Mouse (Mus musculus) limb, embryonic 14.5 days (tissue): ENCODE data around the gene Ptpn1. TPM values are rescaled to one million over a fixed set of nuclear protein-coding genes. Genes with fewer than 3 reads are reported as not detected.

Experiments
- ATAC-seq: fragments of 200-750 bp; cut with Nextera tagmentation; 2 replicates; pipeline ENCODE4 v1.8.0; 2017; ENCODE audit warnings: low read depth, moderate number of reproducible peaks, moderate TSS enrichment; ENCODE audit not compliant: low FRiP score
- DNase-seq: peaks from one replicate; pipeline ENCODE4 v3.0.0-alpha.2; 2015; ENCODE audit warnings: low spot score
- H3K27ac ChIP-seq: fragments of 300-500 bp; sonication (generic); replicated peaks from 2 replicates; pipeline ENCODE4 v1.5.1; 2014; ENCODE audit warnings: low read depth, mild to moderate bottlenecking, low read length, moderate library complexity, mixed read lengths
- H3K27me3 ChIP-seq: fragments of 300-500 bp; sonication (generic); 2 replicates; pipeline ENCODE4 v1.6.1; 2014; ENCODE audit warnings: low read length, mixed read lengths; ENCODE audit not compliant: control insufficient read depth, insufficient read depth
- H3K36me3 ChIP-seq: fragments of 300-500 bp; sonication (generic); 2 replicates; pipeline ENCODE4 v1.6.1; 2014; ENCODE audit warnings: mild to moderate bottlenecking, low read length, moderate library complexity, mixed read lengths; ENCODE audit not compliant: control insufficient read depth, insufficient read depth
- H3K4me1 ChIP-seq: fragments of 300-500 bp; sonication (generic); 2 replicates; pipeline ENCODE4 v1.6.1; 2014; ENCODE audit warnings: antibody characterized with exemption, low read length, mixed read lengths; ENCODE audit not compliant: control insufficient read depth, insufficient read depth
- H3K4me2 ChIP-seq: fragments of 300-500 bp; sonication (generic); replicated peaks from 2 replicates; pipeline ENCODE4 v1.6.1; 2014; ENCODE audit warnings: low read depth, mild to moderate bottlenecking, low read length, moderate library complexity; ENCODE audit not compliant: severe bottlenecking
- H3K4me3 ChIP-seq: fragments of 300-500 bp; sonication (generic); replicated peaks from 2 replicates; pipeline ENCODE4 v1.5.1; 2014; ENCODE audit warnings: low read length
- H3K9ac ChIP-seq: fragments of 300-500 bp; sonication (generic); 2 replicates; pipeline ENCODE4 v1.6.1; 2014; ENCODE audit warnings: mild to moderate bottlenecking, low read depth, low read length, moderate library complexity; ENCODE audit not compliant: severe bottlenecking
- H3K9me3 ChIP-seq: fragments of 300-500 bp; sonication (generic); 2 replicates; pipeline ENCODE4 v1.6.1; 2016; ENCODE audit warnings: low read length; ENCODE audit not compliant: control insufficient read depth
- POLR2A ChIP-seq: fragments of 200-500 bp; IDR thresholded peaks from 2 replicates; pipeline ENCODE4 v1.8.0; 2012; ENCODE audit warnings: inconsistent platforms, mild to moderate bottlenecking, moderate library complexity, borderline replicate concordance; ENCODE audit not compliant: insufficient read depth, insufficient read length; ENCODE audit errors: extremely low read depth
- WGBS: fragments of 180-500 bp; shearing (Covaris S2); extraction: QIAGEN DNeasy Blood & Tissue Kit; methylation state at CpG from one replicate; pipeline ENCODE4 v1.1.7; 2014; 5-methylcytosine and 5-hydroxymethylcytosine counted together
- polyA plus RNA-seq, 2 experiments: library from polyadenylated mRNA; depleted of rRNA in 1 of 2; stranded (reverse) in 1 of 2; unstranded in 1 of 2; fragments of >200 nt; fragmentation: Nextera tagmentation in 1 of 2; extraction: Ambion mirVana in 1 of 2; gene quantifications; 2 replicates each; pipeline versions ENCODE4 v1.2.1 to v1.2.3; 2012 to 2014

Gene Ptpn1
- polyA plus RNA-seq, 2 experiments: 27.3 to 41.5 TPM

- no peak overlapping the region for H3K4me3 ChIP-seq
- WGBS: 74% methylated on average over 3 of the region's 3 CpGs
- no peak overlapping the region for H3K27ac ChIP-seq
- no peaks in the 10 kb centered on the region for H3K27me3 ChIP-seq
- no peaks in the 10 kb centered on the region for H3K9me3 ChIP-seq
- H3K4me2 ChIP-seq: no peak overlapping the region
- no peak for ATAC-seq
- H3K36me3 ChIP-seq: 0 out of 2 replicates have a peak, but pooled peaks cover 3% of the 10 kb centered on the region
- H3K9ac ChIP-seq: no peak overlapping the region
- DNase-seq: no peak
- TF ChIP-seq POLR2A: no peak
- H3K4me1 ChIP-seq: peaks cover 33% of the 10 kb centered on the region
Measured at GRCm38 (mm10) chr2:167935956-167936355, 4.1 kb downstream of the Ptpn1 start.

GRCm38 (mm10) chr2:167938786-167939185, 6.9 kb downstream of the Ptpn1 start:
- no peak overlapping the region for H3K4me3 ChIP-seq
- DNase-seq: no peak
- H3K9me3 ChIP-seq: no peaks in the 10 kb centered on the region
- peaks cover 40% of the 10 kb centered on the region for H3K4me1 ChIP-seq
- H3K36me3 ChIP-seq: 0 out of 2 replicates have a peak, but pooled peaks cover 3% of the 10 kb centered on the region
- H3K4me2 ChIP-seq: no peak overlapping the region
- no peaks in the 10 kb centered on the region for H3K27me3 ChIP-seq
- 0 out of 2 replicates have a peak overlapping the region, but pooled peaks have one; percentile 8 for H3K9ac ChIP-seq
- H3K27ac ChIP-seq: no peak overlapping the region
- no peak for TF ChIP-seq POLR2A
- WGBS: 69% methylated on average over 3 of the region's 3 CpGs
- ATAC-seq: no peak

- Histone ChIP-seq H3K4me3 (no peak overlapping the region), H3K4me1 (peaks cover 37% of the 10 kb centered on the region), H3K27me3 (no peaks in the 10 kb centered on the region), H3K4me2 (no peak overlapping the region), H3K27ac (no peak overlapping the region), H3K36me3 (0 out of 2 replicates have a peak, but pooled peaks cover 3% of the 10 kb centered on the region), H3K9ac (0 out of 2 replicates have a peak overlapping the region, but pooled peaks have one; percentile 8), H3K9me3 (no peaks in the 10 kb centered on the region)
- WGBS: 24% methylated on average over 4 of the region's 4 CpGs
- ATAC-seq: no peak
- no peak for DNase-seq
- no peak for TF ChIP-seq POLR2A
Measured at GRCm38 (mm10) chr2:167939204-167939603, 7.3 kb downstream of the Ptpn1 start.

GRCm38 (mm10) chr2:167939632-167940399, 8.0 kb downstream of the Ptpn1 start:
- Histone ChIP-seq H3K4me2 (no peak overlapping the region), H3K9ac (peak overlapping the region; percentile 12; the same call in 1 of the 2 replicates), H3K4me1 (peaks cover 43% of the 10 kb centered on the region), H3K27me3 (no peaks in the 10 kb centered on the region), H3K9me3 (no peaks in the 10 kb centered on the region), H3K27ac (no peak overlapping the region), H3K4me3 (no peak overlapping the region), H3K36me3 (0 out of 2 replicates have a peak, but pooled peaks cover 3% of the 10 kb centered on the region)
- ATAC-seq (0 out of 2 replicates have a peak, but pooled peaks have one; percentile 11), DNase-seq (no peak)
- no peak for TF ChIP-seq POLR2A
- 41% methylated on average over 11 of the region's 11 CpGs for WGBS

- Histone ChIP-seq H3K27ac (no peak overlapping the region), H3K4me1 (peaks cover 52% of the 10 kb centered on the region), H3K27me3 (no peaks in the 10 kb centered on the region), H3K36me3 (0 out of 2 replicates have a peak, but pooled peaks cover 3% of the 10 kb centered on the region), H3K9me3 (no peaks in the 10 kb centered on the region), H3K9ac (no peak overlapping the region), H3K4me2 (no peak overlapping the region), H3K4me3 (no peak overlapping the region)
- DNase-seq (no peak), ATAC-seq (no peak)
- 88% methylated on average over 11 of the region's 11 CpGs for WGBS
- TF ChIP-seq POLR2A: no peak
Measured at GRCm38 (mm10) chr2:167940636-167941035, 8.8 kb downstream of the Ptpn1 start.
